Mouse (Mus musculus) liver, embryonic 14.5 days (tissue): ENCODE measurements around the gene Lama2. TPM values are rescaled to one million over a fixed set of nuclear protein-coding genes. Genes with fewer than 3 reads are reported as not detected.

Experiments used
- ATAC-seq: fragments of 200-750 bp; cut with Nextera tagmentation; 2 replicates; pipeline ENCODE4 v1.8.0; 2017; ENCODE audit warnings: moderate number of reproducible peaks, mild to moderate bottlenecking, moderate library complexity; ENCODE audit not compliant: insufficient read depth
- DNase-seq, 3 experiments: peaks; one replicate each; pipeline ENCODE4 v3.0.0-alpha.2; 2012 to 2013; ENCODE audit warnings: low read depth in 3 of 3, low spot score in 3 of 3
- H3K27ac ChIP-seq: fragments of 300-500 bp; sonication (generic); 2 replicates; pipeline ENCODE4 v1.5.1; 2014; ENCODE audit warnings: moderate library complexity, mild to moderate bottlenecking, control low read depth, inconsistent platforms
- H3K27me3 ChIP-seq: fragments of 300-500 bp; sonication (generic); 2 replicates; pipeline ENCODE4 v1.6.1; 2014; ENCODE audit warnings: mild to moderate bottlenecking, low read length, moderate library complexity; ENCODE audit not compliant: control insufficient read depth, insufficient read depth
- H3K36me3 ChIP-seq: fragments of 300-500 bp; sonication (generic); replicated peaks from 2 replicates; pipeline ENCODE4 v1.6.1; 2014; ENCODE audit warnings: low read depth; ENCODE audit not compliant: control insufficient read depth, insufficient read depth
- H3K4me1 ChIP-seq, 2 experiments: fragments of 200-500 bp in 1 of 2; fragments of 300-500 bp in 1 of 2; sonication (generic) in 1 of 2; replicated peaks; 2 replicates each; pipeline ENCODE4 v1.6.1; 2012 to 2014; ENCODE audit warnings: antibody characterized with exemption in 1 of 2, inconsistent platforms in 1 of 2, low read length in 1 of 2; ENCODE audit not compliant: control insufficient read depth in 2 of 2, insufficient read depth in 2 of 2
- H3K4me2 ChIP-seq: fragments of 300-500 bp; sonication (generic); 2 replicates; pipeline ENCODE4 v1.6.1; 2014; ENCODE audit warnings: low read depth, mild to moderate bottlenecking, control low read depth, moderate library complexity
- H3K4me3 ChIP-seq, 2 experiments: fragments of 200-500 bp in 1 of 2; fragments of 300-500 bp in 1 of 2; sonication (generic) in 1 of 2; 2 replicates each; pipeline ENCODE4 v1.5.1; 2012 to 2014; ENCODE audit warnings: low read depth in 2 of 2, low read length in 2 of 2, mild to moderate bottlenecking in 2 of 2, control low read depth in 1 of 2, inconsistent platforms in 1 of 2, moderate library complexity in 1 of 2; ENCODE audit not compliant: insufficient read depth in 1 of 2
- H3K9ac ChIP-seq: fragments of 300-500 bp; sonication (generic); replicated peaks from 2 replicates; pipeline ENCODE4 v1.6.1; 2014; ENCODE audit warnings: mild to moderate bottlenecking, control low read depth, moderate library complexity
- H3K9me3 ChIP-seq: fragments of 300-500 bp; sonication (generic); 2 replicates; pipeline ENCODE4 v1.6.1; 2016; ENCODE audit warnings: low read length, mixed read lengths; ENCODE audit not compliant: control insufficient read depth
- CTCF ChIP-seq: IDR thresholded peaks from 2 replicates; pipeline ENCODE4 v1.5.1; 2016; ENCODE audit warnings: antibody characterized with exemption, low read depth, control low read depth
- EP300 ChIP-seq: IDR thresholded peaks from 2 replicates; pipeline ENCODE4 v1.6.1; 2016; ENCODE audit warnings: antibody characterized with exemption, low read depth
- WGBS: fragments of 180-500 bp; shearing (Covaris S2); extraction: QIAGEN DNeasy Blood & Tissue Kit; methylation state at CpG from one replicate; pipeline ENCODE4 v1.1.7; 2014; ENCODE audit not compliant: insufficient replicate concordance; 5-methylcytosine and 5-hydroxymethylcytosine counted together
- polyA plus RNA-seq, 2 experiments: library from polyadenylated mRNA; depleted of rRNA in 1 of 2; stranded (reverse) in 1 of 2; unstranded in 1 of 2; fragments of >200 nt; fragmentation: Nextera tagmentation in 1 of 2; extraction: Ambion mirVana in 1 of 2; gene quantifications; 2 replicates each; pipeline versions ENCODE4 v1.2.1 to v1.2.3; 2012 to 2014

Gene Lama2
- polyA plus RNA-seq, 2 experiments: 0.20 to 0.67 TPM

DNA sequence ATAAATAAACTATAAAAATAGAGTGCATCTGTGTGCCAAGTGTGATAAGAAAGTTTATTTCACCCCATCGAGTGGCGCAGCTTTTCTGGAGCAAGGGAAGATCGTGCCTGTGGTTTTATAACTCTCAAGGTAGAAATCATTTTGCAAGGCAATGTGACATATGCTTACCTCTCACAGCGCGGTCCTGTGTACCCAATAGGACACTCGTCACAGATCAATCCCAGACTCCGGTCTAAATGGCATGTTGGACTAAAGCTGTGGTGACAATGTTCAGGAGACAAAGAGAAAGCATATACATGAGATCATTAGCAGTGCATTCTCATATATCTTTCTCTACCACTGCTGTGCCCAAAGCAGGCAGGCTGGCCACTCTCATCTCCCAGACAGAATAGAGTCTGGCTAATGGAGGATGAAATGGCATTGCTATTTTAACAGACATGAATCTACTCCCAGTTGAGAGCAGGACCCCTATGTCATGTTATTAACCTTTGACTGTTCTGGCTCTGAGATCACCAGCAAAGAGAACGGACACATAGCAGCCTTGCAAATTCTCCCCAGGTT is 395.7 kb downstream of the Lama2 start:
- TF ChIP-seq CTCF: no peak
- TF ChIP-seq EP300: no peak
- no peak overlapping the region for H3K9ac ChIP-seq
- ATAC-seq (no peak), DNase-seq (no peak)
- 67% methylated on average over 8 of the region's 8 CpGs for whole genome bisulfite sequencing
- no peak overlapping the region for H3K27ac ChIP-seq
- no peaks in the 10 kb centered on the region for H3K9me3 ChIP-seq
- no peak overlapping the region for H3K4me2 ChIP-seq
- H3K36me3 ChIP-seq: no peaks in the 10 kb centered on the region
- no peaks in the 10 kb centered on the region for H3K4me1 ChIP-seq
- H3K4me3 ChIP-seq: no peak overlapping the region
- H3K27me3 ChIP-seq: no peaks in the 10 kb centered on the region

GRCm38 (mm10) chr10:27222639-27223315 is 396.8 kb downstream of the Lama2 start:
- Histone ChIP-seq H3K4me3 (no peak overlapping the region), H3K4me1 (no peaks in the 10 kb centered on the region), H3K9me3 (no peaks in the 10 kb centered on the region), H3K27me3 (no peaks in the 10 kb centered on the region), H3K4me2 (no peak overlapping the region), H3K9ac (no peak overlapping the region), H3K36me3 (no peaks in the 10 kb centered on the region), H3K27ac (no peak overlapping the region)
- ATAC-seq (no peak), DNase-seq (no peak)
- TF ChIP-seq EP300: no peak
- no peak for TF ChIP-seq CTCF
- WGBS: 63% methylated on average over 6 of the region's 6 CpGs

GRCm38 (mm10) chr10:27219698-27220097 is 399.9 kb downstream of the Lama2 start:
- no peak overlapping the region for H3K9ac ChIP-seq
- WGBS: 22% methylated on average over 1 of the region's 1 CpGs
- H3K4me1 ChIP-seq: no peaks in the 10 kb centered on the region
- no peaks in the 10 kb centered on the region for H3K27me3 ChIP-seq
- H3K4me2 ChIP-seq: no peak overlapping the region
- no peak overlapping the region for H3K27ac ChIP-seq
- no peaks in the 10 kb centered on the region for H3K36me3 ChIP-seq
- no peak overlapping the region for H3K4me3 ChIP-seq
- TF ChIP-seq CTCF: no peak
- TF ChIP-seq EP300: no peak
- H3K9me3 ChIP-seq: no peaks in the 10 kb centered on the region
- ATAC-seq: no peak
- no peak for DNase-seq

- Histone ChIP-seq H3K4me2 (no peak overlapping the region), H3K4me1 (no peaks in the 10 kb centered on the region), H3K27me3 (no peaks in the 10 kb centered on the region), H3K4me3 (no peak overlapping the region), H3K9ac (no peak overlapping the region), H3K36me3 (no peaks in the 10 kb centered on the region), H3K27ac (no peak overlapping the region), H3K9me3 (no peaks in the 10 kb centered on the region)
- WGBS: 23% methylated on average over 12 of the region's 12 CpGs
- TF ChIP-seq CTCF (no peak), EP300 (no peak)
- ATAC-seq (no peak), DNase-seq (no peak)
These were observed 412.2 kb downstream of the Lama2 start for GRCm38 (mm10) chr10:27207320-27207719.

GRCm38 (mm10) chr10:27198443-27198842 is 421.1 kb downstream of the Lama2 start:
- DNase-seq (no peak), ATAC-seq (no peak)
- no peaks in the 10 kb centered on the region for H3K9me3 ChIP-seq
- no peaks in the 10 kb centered on the region for H3K4me1 ChIP-seq
- no peak overlapping the region for H3K9ac ChIP-seq
- H3K27me3 ChIP-seq: no peaks in the 10 kb centered on the region
- no peak overlapping the region for H3K4me2 ChIP-seq
- no peaks in the 10 kb centered on the region for H3K36me3 ChIP-seq
- H3K27ac ChIP-seq: no peak overlapping the region
- no peak overlapping the region for H3K4me3 ChIP-seq
- TF ChIP-seq EP300 (no peak), CTCF (no peak)
- WGBS: 31% methylated on average over 1 of the region's 1 CpGs
